Mouse (Mus musculus) testis, postnatal 14 days (tissue): ENCODE results near the gene Klf3.

ENCODE experiments used
- DNase-seq: peaks from one replicate; pipeline ENCODE4 v3.0.0; 2021; ENCODE audit warnings: low spot score

The Klf3 gene

DNA sequence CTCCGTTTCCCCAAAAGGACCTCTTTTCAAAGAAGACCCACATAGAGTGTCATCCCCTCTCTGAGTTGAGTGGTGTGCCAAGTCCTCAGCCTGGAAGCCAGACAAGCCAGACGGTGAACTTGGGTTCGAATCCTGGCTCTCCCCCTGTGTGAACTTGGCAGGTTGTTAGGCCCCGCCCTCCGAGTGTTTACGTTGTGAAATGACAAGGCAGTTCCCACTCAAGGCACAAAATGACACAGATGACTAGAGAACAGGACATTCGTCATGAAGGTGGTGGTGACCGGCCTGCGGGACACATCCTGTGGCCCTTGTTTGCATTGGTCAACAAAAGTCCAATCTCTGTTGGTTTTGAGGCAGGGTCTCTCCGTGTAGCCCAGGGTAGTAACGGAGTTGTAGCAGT lies 6.7 kb downstream of the Klf3 start:
- DNase-seq: no peak

- DNase-seq: peak; percentile 46
Measured at GRCm38 (mm10) chr5:64810860-64811499, 7.8 kb downstream of the Klf3 start.

GRCm38 (mm10) chr5:64811500-64812123 lies 8.4 kb downstream of the Klf3 start:
- peak; percentile 27 for DNase-seq

GRCm38 (mm10) chr5:64812124-64812982 lies 9.2 kb downstream of the Klf3 start:
- DNase-seq: peak; percentile 82

DNA sequence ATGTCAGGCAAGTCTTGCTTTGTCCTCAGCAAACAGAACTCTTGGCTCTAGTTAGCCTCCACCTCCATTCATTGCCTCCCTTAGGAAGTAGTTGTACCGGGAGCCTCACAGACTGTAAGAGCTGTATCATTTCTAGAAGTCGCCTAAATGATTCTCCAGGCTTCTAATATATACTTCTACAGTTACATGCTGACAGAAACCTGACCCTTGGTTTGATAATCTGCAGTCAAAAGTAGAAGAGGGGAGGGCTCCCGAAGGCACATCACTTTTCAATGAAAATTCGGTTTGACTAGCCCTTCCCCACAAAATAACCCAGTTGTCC lies 9.8 kb downstream of the Klf3 start:
- DNase-seq: no peak

- DNase-seq: peak; percentile 76
Measured at GRCm38 (mm10) chr5:64813361-64813760, 10.2 kb downstream of the Klf3 start.

- DNase-seq: no peak
Measured at GRCm38 (mm10) chr5:64814416-64814815, 11.2 kb downstream of the Klf3 start.

DNA sequence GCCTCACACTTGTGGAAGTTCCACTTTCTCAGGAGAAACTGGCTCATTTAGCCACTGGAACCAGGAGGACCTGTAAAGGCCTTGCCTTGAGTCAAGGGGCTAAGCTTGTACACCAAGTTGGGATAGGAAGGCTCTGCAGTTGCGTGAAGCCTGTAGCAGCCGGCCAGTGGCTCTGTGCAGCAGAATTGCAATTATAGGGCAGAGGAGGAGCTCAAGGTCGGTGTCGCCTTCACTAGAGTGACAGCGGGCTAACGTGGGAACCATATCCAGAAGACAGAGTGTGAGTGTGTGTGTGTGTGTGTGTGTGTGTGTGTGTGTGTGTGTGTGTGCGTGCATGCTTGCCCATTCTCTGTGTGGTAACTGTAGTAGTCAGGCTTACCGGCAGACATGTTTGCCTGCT lies 12.4 kb downstream of the Klf3 start:
- DNase-seq: no peak

- no peak for DNase-seq
Measured at GRCm38 (mm10) chr5:64816290-64816973, 13.2 kb downstream of the Klf3 start.

DNA sequence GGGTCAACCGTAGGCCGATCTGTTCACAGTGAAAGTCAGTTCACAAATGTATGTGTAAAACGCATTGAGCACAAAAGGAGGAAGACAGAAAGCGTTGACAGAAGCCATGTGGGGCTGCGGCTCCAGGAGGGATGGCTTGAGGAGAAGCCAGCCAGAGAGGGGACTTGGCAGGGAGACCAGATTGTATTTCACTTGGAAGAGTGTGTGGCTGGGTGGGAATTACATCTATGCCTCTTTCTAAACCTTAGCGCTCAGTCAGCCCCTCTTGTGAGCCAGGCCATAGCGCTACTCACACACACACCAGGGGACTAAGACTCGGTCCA lies 13.7 kb downstream of the Klf3 start:
- DNase-seq: no peak

GRCm38 (mm10) chr5:64819390-64819789 lies 16.2 kb downstream of the Klf3 start:
- DNase-seq: no peak

GRCm38 (mm10) chr5:64820138-64820537 lies 16.9 kb downstream of the Klf3 start:
- no peak for DNase-seq

- no peak for DNase-seq
Measured at GRCm38 (mm10) chr5:64821294-64821693, 18.1 kb downstream of the Klf3 start.

GRCm38 (mm10) chr5:64821964-64822363 lies 18.8 kb downstream of the Klf3 start:
- DNase-seq: no peak

DNA sequence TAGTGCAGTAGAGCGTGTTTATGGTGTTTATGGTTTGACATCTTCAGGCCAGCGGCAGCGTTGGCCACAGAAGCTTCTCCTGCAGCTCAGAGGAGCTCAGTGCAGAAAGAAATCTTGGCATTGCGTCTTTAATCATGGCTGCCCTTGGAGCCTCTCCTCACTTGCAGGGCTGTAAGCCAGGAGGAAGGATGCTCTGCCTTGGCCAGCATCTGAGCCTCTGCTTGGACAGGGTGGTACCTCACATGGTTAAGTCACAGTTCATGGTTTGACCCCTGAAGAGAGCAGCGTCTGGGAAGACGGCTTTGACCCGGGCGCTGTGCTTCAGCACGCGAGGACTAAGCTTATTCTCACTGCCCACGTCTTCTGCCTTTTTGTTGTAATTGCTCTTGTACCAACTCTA lies 20.2 kb downstream of the Klf3 start:
- DNase-seq: no peak

GRCm38 (mm10) chr5:64824765-64825164 lies 21.6 kb downstream of the Klf3 start:
- no peak for DNase-seq

- no peak for DNase-seq
Measured at GRCm38 (mm10) chr5:64825496-64825895, 22.3 kb downstream of the Klf3 start.

DNA sequence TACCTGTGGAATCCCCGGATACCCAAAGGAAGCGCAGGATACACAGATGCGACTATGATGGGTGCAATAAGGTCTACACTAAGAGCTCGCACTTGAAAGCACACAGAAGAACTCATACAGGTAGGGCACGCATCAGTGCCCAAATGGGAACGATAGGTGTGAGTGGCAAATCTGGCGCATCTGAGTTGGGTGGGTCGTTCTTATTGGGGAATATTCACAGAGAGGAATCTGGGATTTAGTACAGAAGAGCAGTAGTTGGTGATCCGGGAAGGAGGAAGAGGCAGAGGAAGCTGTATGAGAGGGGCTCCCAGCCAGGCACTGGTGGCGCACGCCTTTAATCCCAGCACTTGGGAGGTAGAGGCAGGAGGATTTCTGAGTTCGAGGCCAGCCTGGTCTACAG lies 24.0 kb downstream of the Klf3 start:
- DNase-seq: no peak

GRCm38 (mm10) chr5:64828314-64828713 lies 25.1 kb downstream of the Klf3 start:
- DNase-seq: no peak

GRCm38 (mm10) chr5:64829606-64830005 lies 26.4 kb downstream of the Klf3 start:
- DNase-seq: no peak

DNA sequence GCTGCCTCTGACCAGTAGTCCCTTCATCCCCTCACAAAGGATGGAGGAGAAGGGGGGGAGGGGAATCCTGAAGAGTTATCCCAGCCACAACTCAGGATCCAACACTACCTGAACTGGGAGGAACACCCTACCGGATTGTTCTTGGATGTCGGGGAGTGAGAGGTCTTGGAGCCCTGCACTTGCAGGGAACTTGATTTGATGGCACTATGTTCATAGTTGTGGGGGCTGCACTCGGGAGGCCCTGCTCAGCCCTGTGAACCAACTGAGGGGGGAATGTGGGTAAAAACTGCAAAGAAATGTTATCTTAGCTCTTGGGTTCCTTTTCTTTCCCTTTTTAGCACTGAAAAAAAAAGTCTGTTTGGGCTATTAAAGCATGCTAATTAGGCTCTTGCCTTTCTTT lies 27.6 kb downstream of the Klf3 start:
- DNase-seq: no peak

GRCm38 (mm10) chr5:64833410-64833809 lies 30.2 kb downstream of the Klf3 start:
- DNase-seq: no peak

DNA sequence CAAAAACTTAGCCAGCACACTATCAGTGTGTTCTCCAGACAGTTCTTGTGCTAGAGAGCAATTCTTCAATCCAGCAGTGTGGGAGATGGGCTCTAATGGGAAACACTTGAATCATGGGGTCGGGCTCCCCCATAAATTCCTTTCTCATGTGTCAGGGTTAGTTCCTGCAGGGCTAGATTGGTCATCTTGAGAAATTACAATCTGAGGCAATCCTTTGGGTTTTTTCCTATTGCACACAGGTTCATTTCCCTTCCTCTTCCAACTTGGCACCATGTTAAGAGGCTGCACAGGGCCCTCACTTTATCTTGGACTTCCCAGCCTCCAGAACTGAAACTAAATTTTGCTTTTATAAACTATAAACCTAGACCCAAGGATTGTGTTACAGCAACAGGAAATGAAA lies 31.0 kb downstream of the Klf3 start:
- DNase-seq: no peak
